Mouse (Mus musculus) kidney, embryonic 15.5 days (tissue): ENCODE data around the gene Serpine2. TPM values are rescaled to one million over a fixed set of nuclear protein-coding genes. Genes with fewer than 3 reads are reported as not detected.

Experiments used
- ATAC-seq: fragments of 200-750 bp; cut with Nextera tagmentation; replicated peaks from 2 replicates; pipeline ENCODE4 v1.8.0; 2017; ENCODE audit warnings: moderate TSS enrichment; ENCODE audit not compliant: low FRiP score
- H3K27ac ChIP-seq: fragments of 300-500 bp; sonication (generic); 2 replicates; pipeline ENCODE4 v1.5.1; 2015; ENCODE audit warnings: mild to moderate bottlenecking, inconsistent platforms
- H3K27me3 ChIP-seq: fragments of 300-500 bp; sonication (generic); 2 replicates; pipeline ENCODE4 v1.6.1; 2015; ENCODE audit warnings: inconsistent platforms
- H3K36me3 ChIP-seq: fragments of 300-500 bp; sonication (generic); 2 replicates; pipeline ENCODE4 v1.6.1; 2015; ENCODE audit warnings: inconsistent platforms
- H3K4me1 ChIP-seq: fragments of 300-500 bp; sonication (generic); 2 replicates; pipeline ENCODE4 v1.6.1; 2015; ENCODE audit warnings: inconsistent platforms
- H3K4me2 ChIP-seq: fragments of 300-500 bp; sonication (generic); 2 replicates; pipeline ENCODE4 v1.6.1; 2015; ENCODE audit warnings: moderate library complexity, mild to moderate bottlenecking, inconsistent platforms
- H3K4me3 ChIP-seq: fragments of 300-500 bp; sonication (generic); replicated peaks from 2 replicates; pipeline ENCODE4 v1.5.1; 2015; ENCODE audit warnings: mild to moderate bottlenecking, inconsistent platforms
- H3K9ac ChIP-seq: fragments of 300-500 bp; sonication (generic); 2 replicates; pipeline ENCODE4 v1.6.1; 2015; ENCODE audit warnings: mild to moderate bottlenecking, inconsistent platforms
- H3K9me3 ChIP-seq: fragments of 300-500 bp; sonication (generic); replicated peaks from 2 replicates; pipeline ENCODE4 v1.6.1; 2016; ENCODE audit warnings: inconsistent platforms
- WGBS: fragments of 180-500 bp; shearing (Covaris S2); methylation state at CpG from one replicate; pipeline ENCODE4 v1.1.7; 2015; ENCODE audit warnings: mixed read lengths; 5-methylcytosine and 5-hydroxymethylcytosine counted together
- polyA plus RNA-seq: library from polyadenylated mRNA; unstranded; fragments of >200 nt; fragmentation: Nextera tagmentation; extraction: Ambion mirVana; gene quantifications from 2 replicates; pipeline ENCODE4 v1.2.1, GENCODE M21; 2015

Gene Serpine2
- polyA plus RNA-seq, 1 experiment from 2014 or later, result 139 TPM

DNA sequence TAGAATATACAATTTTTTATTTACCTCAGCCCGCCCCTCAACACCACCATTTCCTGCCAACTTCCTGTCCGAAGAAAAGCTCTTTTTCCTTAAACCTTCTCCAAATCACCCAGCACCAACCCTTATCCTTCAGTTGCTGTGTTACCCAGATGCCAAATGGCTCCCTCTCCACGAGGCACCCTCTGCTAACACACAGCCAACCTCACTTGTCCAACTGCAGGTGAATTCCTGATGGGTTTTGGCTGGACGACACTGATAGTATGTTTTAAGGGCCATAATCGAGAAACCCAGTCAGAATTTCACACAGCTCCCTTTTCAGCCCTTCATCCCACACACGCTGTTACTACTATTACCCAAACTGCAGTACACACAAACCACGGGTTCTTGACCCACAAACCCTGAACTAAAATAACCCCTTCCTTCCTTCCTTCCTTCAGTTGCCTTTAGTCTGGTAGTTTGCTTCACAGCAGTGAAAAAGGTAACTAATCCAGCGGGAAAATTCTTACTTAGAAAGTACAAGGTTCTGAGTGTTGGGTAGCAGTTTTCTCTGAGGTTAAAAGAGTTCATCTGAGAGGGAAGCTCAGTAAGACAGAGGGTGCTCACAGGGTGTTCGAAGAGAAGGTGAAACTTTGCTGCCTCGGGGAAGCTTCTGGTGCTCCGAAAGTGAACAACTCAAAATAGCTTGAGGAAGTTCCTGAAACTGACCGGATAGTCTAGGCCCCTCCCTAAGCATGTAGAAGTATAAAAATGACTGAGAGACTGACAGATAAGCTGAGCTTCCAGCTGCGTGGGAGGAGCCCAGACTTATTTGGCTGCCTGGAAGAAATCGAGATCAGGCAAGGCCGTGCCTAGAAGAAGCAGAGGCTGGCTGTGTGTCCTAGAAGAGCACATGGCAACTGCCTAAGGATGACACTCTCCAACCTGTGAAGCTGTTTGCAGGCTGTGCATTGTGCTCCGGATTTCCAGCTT lies 98.4 kb downstream of the Serpine2 start:
- H3K4me3 ChIP-seq, result peak overlapping the region; percentile 92
- ATAC-seq, result no peak
- peak overlapping the region; percentile 69 for H3K4me2 ChIP-seq
- H3K9me3 ChIP-seq, result no peaks in the 10 kb centered on the region
- WGBS, result 49% methylated on average over 16 of the region's 16 CpGs
- no peak overlapping the region for H3K27ac ChIP-seq
- no peaks in the 10 kb centered on the region for H3K27me3 ChIP-seq
- H3K36me3 ChIP-seq, result no peaks in the 10 kb centered on the region
- peaks cover 27% of the 10 kb centered on the region for H3K4me1 ChIP-seq
- H3K9ac ChIP-seq, result no peak overlapping the region

DNA sequence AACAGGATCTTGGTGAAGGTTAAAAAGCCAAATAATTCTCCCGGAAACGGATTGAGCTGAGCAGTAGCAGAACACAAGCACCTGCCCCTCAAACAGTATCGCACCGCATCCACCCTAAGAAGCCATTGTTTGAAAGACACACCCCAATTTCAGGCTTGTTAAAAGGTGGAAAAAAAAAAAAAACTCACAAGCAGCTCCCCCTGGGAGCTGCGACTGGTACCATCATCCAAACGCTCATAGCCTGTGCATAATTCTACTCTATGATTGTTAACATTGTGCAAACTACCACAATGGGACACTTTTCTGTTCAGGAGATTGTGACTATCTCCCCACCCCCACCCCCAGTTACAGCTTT lies 99.1 kb downstream of the Serpine2 start:
- H3K27ac ChIP-seq, result no peak overlapping the region
- H3K36me3 ChIP-seq, result no peaks in the 10 kb centered on the region
- H3K9ac ChIP-seq, result 0 out of 2 replicates have a peak overlapping the region, but pooled peaks have one; percentile 23
- peaks cover 27% of the 10 kb centered on the region for H3K4me1 ChIP-seq
- peak overlapping the region; percentile 69 for H3K4me2 ChIP-seq
- under 1% methylated on average over 6 of the region's 6 CpGs for WGBS
- 0 out of 2 replicates have a peak, but pooled peaks have one; percentile 12 for ATAC-seq
- no peaks in the 10 kb centered on the region for H3K27me3 ChIP-seq
- H3K4me3 ChIP-seq, result peak overlapping the region; percentile 92
- no peaks in the 10 kb centered on the region for H3K9me3 ChIP-seq

DNA sequence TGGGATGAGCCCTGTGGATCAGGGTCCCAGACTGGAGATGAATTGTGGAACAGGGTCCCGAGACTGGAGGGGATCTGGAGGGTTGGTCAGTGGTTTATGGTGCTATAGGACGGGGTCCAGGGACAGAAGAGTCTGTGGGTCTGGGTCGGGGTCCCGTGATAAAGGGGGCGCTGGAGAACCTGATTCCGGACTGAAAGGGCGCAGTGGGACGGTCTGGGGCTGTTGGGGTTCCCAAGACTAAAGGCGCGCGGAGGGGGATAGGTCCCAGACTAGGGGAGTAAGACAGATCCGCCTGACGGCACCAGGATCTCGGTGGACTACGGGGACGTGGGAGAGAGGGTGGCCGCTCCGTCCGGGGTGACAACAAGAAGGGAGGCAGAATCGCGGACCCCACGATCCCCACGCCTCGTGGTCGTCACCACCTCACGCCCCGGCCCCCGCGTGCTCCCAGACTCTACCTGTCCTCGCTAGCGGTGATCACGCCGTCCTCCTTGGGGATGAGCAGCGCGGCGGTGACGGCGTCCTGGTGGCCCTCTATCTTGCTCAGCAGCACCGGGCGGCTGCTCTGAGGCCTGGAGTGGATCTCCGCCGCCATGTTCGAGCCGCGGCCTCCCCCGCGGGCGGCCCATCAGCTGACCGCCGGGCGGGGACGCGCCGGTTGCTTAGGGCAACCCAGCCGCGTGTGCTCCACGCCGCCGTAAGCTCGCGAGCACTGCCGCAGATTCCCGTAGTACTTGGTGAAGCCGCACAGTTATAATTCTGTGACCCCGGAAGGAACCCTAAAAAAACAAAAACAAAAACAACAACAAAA lies 99.7 kb downstream of the Serpine2 start:
- H3K9me3 ChIP-seq, result no peaks in the 10 kb centered on the region
- peak overlapping the region; percentile 87 for H3K9ac ChIP-seq
- peak overlapping the region; percentile 69 for H3K4me2 ChIP-seq
- H3K36me3 ChIP-seq, result no peaks in the 10 kb centered on the region
- no peak overlapping the region for H3K27ac ChIP-seq
- WGBS, result under 1% methylated on average over 64 of the region's 65 CpGs
- H3K4me3 ChIP-seq, result peak overlapping the region; percentile 92
- peak; percentile 96 for ATAC-seq
- no peaks in the 10 kb centered on the region for H3K27me3 ChIP-seq
- H3K4me1 ChIP-seq, result peaks cover 27% of the 10 kb centered on the region

DNA sequence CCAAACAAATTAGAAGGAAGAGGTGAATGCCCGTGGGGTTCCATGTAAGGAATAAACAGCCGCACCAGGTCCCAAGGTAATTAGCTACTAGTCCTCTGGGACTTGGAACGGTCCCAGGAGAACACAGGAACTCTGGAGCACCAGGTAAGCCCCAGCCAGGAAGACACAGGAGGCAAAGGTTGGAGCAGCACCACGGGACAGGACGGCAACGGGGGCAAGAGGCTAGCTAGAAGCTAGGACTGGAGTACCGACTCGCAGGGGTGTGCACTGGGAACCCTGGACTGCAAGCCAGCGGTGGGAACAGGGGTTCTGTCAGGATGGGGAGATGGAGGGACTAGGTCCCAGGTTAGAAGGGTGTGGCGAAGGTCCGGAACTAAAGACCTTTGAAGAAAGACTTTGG lies 100.3 kb downstream of the Serpine2 start:
- H3K4me2 ChIP-seq, result peak overlapping the region; percentile 69
- H3K9ac ChIP-seq, result peak overlapping the region; percentile 87
- peak; percentile 30 for ATAC-seq
- peak overlapping the region; percentile 92 for H3K4me3 ChIP-seq
- H3K4me1 ChIP-seq, result peaks cover 27% of the 10 kb centered on the region
- no peaks in the 10 kb centered on the region for H3K9me3 ChIP-seq
- H3K27ac ChIP-seq, result no peak overlapping the region
- no peaks in the 10 kb centered on the region for H3K27me3 ChIP-seq
- no peaks in the 10 kb centered on the region for H3K36me3 ChIP-seq
- WGBS, result 10% methylated on average over 11 of the region's 11 CpGs

DNA sequence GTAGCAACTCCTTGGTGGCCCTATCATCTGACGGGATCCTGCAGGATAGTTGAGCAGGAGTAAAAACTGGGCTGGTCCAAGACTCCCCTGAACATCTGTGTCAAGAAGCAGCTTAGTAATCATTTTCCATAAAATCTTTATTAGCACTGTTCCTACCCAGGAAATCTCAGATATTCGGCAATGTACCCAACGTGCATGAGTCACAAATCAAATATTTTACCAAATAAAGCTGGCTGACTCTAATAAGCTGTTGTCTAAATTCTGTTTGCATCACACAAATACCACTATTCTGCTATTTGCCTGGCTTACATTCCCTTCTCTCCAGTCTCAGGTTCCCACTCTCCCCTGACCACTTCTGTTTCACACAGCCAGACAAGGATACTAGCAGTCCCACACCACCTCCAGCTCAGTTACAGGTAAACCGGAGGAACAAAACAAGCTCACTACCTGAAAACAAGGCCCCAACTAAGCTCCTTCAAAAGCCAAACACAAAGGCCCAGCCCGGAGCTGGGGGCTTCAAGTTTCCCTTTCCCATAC lies 101.5 kb downstream of the Serpine2 start:
- H3K27me3 ChIP-seq, result no peaks in the 10 kb centered on the region
- H3K36me3 ChIP-seq, result no peaks in the 10 kb centered on the region
- no peak for ATAC-seq
- no peak overlapping the region for H3K9ac ChIP-seq
- peaks cover 29% of the 10 kb centered on the region for H3K4me1 ChIP-seq
- H3K4me2 ChIP-seq, result peak overlapping the region; percentile 32; the same call in 1 of the 2 replicates
- no peak overlapping the region for H3K27ac ChIP-seq
- H3K4me3 ChIP-seq, result peak overlapping the region; percentile 15; the same call in 1 of the 2 replicates
- no peaks in the 10 kb centered on the region for H3K9me3 ChIP-seq
- 71% methylated on average over 5 of the region's 5 CpGs for WGBS

DNA sequence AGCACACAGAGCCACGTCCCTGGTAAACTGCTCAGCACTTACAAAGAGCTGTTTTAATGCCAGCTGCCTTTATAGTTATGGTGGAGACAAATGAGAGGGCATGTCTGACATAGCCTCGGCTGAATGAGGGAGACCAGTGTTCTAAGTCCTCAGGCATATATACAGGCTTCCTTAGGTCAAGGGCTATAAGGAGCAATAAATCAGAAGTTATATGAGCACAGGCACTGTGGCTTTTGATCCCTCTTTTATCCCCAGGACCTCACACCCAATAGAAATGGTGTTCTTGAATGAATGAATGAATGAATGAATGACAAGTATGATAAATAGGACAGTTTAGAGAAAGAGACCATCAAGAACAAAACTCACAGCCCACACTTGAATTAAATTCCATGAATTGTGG lies 102.0 kb downstream of the Serpine2 start:
- H3K9me3 ChIP-seq, result no peaks in the 10 kb centered on the region
- 25% methylated on average over 2 of the region's 2 CpGs for WGBS
- H3K4me3 ChIP-seq, result no peak overlapping the region
- no peak overlapping the region for H3K27ac ChIP-seq
- ATAC-seq, result no peak
- H3K4me1 ChIP-seq, result peaks cover 29% of the 10 kb centered on the region
- no peaks in the 10 kb centered on the region for H3K27me3 ChIP-seq
- no peaks in the 10 kb centered on the region for H3K36me3 ChIP-seq
- H3K9ac ChIP-seq, result no peak overlapping the region
- no peak overlapping the region for H3K4me2 ChIP-seq

DNA sequence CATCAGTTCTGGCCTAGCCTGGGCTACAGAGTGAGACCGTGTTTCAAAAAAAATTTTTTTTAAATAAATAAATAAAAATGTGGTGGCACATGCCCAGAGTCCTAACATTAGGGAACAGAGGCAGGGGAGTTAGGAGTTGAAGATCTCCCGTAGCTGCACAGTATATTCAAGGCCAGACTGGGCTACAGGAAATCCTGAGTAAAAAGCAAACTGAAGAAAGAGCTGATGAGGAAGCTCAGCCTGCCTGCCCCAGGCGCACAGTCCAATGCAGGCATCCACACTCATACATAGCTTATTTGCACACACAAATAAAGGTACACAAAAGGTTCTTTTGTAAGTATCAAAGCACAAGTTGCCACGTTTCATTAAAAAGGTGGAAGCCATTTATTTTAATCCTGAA lies 103.4 kb downstream of the Serpine2 start:
- Histone ChIP-seq H3K9ac (no peak overlapping the region), H3K36me3 (no peaks in the 10 kb centered on the region), H3K27me3 (no peaks in the 10 kb centered on the region), H3K27ac (peak overlapping the region; percentile 25; the same call in 1 of the 2 replicates), H3K9me3 (no peaks in the 10 kb centered on the region), H3K4me3 (no peak overlapping the region), H3K4me2 (no peak overlapping the region), H3K4me1 (peaks cover 29% of the 10 kb centered on the region)
- ATAC-seq, result no peak
- WGBS, result 83% methylated on average over 4 of the region's 4 CpGs

DNA sequence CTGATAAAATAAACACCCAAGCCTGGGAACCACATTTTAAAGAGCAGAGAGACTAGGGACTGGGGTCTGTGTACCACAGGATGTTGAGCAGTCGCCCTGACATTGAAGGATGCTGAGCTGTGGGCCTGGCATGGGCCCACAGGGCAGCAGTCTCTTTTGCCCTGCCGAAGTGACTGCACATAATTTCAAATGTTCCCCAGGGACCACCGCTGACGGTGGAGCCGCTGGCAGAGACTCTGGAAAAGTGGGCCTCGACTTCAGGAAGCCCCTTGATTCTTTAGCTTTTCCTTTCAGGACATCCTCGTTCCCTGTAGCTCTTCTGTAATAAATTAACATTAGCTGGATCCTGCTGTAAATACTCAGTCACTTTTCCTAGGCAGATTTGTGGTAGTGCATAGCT lies 103.8 kb downstream of the Serpine2 start:
- H3K4me3 ChIP-seq, result no peak overlapping the region
- no peak overlapping the region for H3K9ac ChIP-seq
- 40% methylated on average over 7 of the region's 7 CpGs for WGBS
- H3K4me2 ChIP-seq, result no peak overlapping the region
- peaks cover 25% of the 10 kb centered on the region for H3K4me1 ChIP-seq
- H3K9me3 ChIP-seq, result no peaks in the 10 kb centered on the region
- H3K27ac ChIP-seq, result peak overlapping the region; percentile 71
- no peak for ATAC-seq
- H3K36me3 ChIP-seq, result no peaks in the 10 kb centered on the region
- H3K27me3 ChIP-seq, result no peaks in the 10 kb centered on the region

DNA sequence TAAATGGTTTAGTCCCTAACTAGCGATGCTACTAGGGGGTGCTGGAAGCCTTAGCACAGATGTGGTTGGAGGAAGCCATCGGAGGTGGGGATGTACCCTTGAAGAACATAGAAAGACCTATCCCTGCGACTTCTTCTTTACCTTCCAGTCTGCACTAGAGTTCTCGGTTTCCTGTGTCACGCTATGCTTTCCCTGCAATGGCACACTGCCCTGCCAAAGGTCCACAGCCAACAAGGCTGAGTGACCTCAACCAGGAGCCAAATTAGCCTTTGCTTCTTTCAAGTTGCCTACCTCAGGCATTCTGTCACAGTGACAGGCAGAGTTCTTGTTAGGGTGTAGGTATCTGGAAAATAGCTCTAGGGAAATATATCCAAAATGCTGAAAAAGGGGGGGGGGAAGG lies 104.6 kb downstream of the Serpine2 start:
- 87% methylated on average over 5 of the region's 5 CpGs for WGBS
- H3K9me3 ChIP-seq, result no peaks in the 10 kb centered on the region
- H3K4me3 ChIP-seq, result no peak overlapping the region
- H3K4me1 ChIP-seq, result peaks cover 21% of the 10 kb centered on the region
- no peak for ATAC-seq
- H3K27me3 ChIP-seq, result no peaks in the 10 kb centered on the region
- H3K27ac ChIP-seq, result peak overlapping the region; percentile 71
- H3K36me3 ChIP-seq, result no peaks in the 10 kb centered on the region
- H3K4me2 ChIP-seq, result no peak overlapping the region
- H3K9ac ChIP-seq, result no peak overlapping the region

DNA sequence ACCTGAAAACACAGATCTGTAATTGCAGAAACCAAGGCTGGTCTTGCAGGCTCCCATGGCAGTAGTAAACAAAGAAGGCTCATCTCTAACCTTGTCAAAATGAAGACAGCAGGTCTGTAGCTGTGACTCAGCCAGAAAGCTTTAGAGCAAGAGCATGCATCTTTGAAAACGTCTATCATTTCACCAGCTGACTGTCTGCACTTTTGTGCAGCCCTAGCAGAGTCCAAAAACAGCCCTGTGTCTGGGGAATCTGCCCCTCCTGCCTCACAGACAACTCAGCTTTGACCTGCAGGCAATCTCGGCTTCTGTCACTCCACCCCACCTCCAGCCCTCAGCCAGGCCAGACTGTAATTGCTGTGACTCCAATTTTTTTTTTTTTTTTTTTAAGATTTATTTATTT lies 105.6 kb downstream of the Serpine2 start:
- Histone ChIP-seq H3K4me1 (peaks cover 15% of the 10 kb centered on the region), H3K4me2 (no peak overlapping the region), H3K27ac (no peak overlapping the region), H3K36me3 (0 out of 2 replicates have a peak, but pooled peaks cover 3% of the 10 kb centered on the region), H3K27me3 (no peaks in the 10 kb centered on the region), H3K9me3 (no peaks in the 10 kb centered on the region), H3K9ac (no peak overlapping the region), H3K4me3 (no peak overlapping the region)
- WGBS, result 51% methylated on average over 2 of the region's 2 CpGs
- ATAC-seq, result no peak

DNA sequence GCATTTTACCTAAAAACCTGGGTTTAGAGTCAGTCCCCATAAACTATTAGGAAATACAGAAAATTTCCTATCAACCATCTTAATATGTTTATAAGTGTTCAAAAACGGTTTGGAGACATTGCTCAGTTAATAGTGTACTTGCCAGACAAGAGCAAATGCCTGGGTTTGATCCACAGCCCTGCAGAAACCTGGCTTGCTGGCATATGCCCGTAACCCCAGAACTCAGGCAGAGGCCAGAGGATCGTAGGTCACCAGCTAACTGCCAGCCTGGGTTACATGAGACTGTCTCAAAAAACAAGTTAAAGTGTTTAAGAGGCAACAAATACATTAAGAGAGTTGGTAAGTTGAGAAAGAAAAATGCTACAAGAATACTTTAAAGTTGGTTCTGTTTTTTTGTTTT lies 106.0 kb downstream of the Serpine2 start:
- WGBS, result 72% methylated on average over 3 of the region's 3 CpGs

More for the DNA sequence above, 106.0 kb downstream of the Serpine2 start:
- Histone ChIP-seq H3K4me3 (no peak overlapping the region), H3K4me1 (peaks cover 13% of the 10 kb centered on the region), H3K36me3 (0 out of 2 replicates have a peak, but pooled peaks cover 4% of the 10 kb centered on the region), H3K4me2 (no peak overlapping the region), H3K9me3 (no peaks in the 10 kb centered on the region), H3K27me3 (no peaks in the 10 kb centered on the region), H3K9ac (no peak overlapping the region), H3K27ac (no peak overlapping the region)
- no peak for ATAC-seq
